Mouse (Mus musculus) R1 (cell line): ENCODE measurements around the gene Cpvl.

Experiments
- DNase-seq: peaks from one replicate; pipeline ENCODE4 v3.0.0-alpha.2; 2018; ENCODE audit warnings: low read depth, low spot score

The Cpvl gene

GRCm38 (mm10) chr6:53978571-53978970 lies at the start of gene Cpvl:
Cpvl (minus strand) TSS chr6:53978671.
- DNase-seq: no peak

- no peak for DNase-seq
Observed at GRCm38 (mm10) chr6:54023846-54024245, 45.4 kb upstream of the Cpvl start.

DNA sequence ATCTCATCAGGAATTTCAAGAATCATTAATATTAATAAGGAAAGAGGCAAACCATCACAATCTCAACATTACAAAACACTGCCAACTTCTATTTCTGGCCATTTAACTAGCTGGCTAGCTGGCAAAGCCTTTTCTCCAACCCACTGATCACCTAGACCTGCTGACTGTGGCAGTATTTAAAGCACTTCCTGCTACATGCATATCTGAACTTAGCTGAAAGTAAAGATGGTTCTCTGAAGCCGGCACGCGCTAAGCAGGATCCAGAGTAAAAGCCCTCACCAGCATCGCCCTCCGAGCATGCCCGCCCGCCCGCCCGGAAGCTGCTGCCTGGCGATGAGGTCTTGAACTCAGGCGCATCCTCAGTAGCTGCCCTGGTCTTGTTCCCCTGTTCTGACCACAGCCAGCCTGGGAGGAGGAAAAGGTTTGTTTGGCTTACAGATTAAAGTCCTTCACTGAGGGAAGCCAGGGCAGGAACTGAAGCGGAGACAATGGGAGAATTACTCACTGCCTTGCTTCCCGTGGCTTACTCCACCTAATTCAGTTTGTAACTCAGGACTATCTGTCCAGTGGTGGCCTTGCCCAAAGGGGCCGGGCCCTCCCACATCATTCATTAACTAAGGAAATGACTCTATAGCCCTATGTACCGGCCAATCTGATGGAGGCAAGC lies 42.8 kb upstream of the Cpvl start:
- no peak for DNase-seq

GRCm38 (mm10) chr6:54018861-54019260 lies 40.4 kb upstream of the Cpvl start:
- DNase-seq: no peak

GRCm38 (mm10) chr6:54018038-54018437 lies 39.6 kb upstream of the Cpvl start:
- peak; percentile 80 for DNase-seq

GRCm38 (mm10) chr6:54012163-54012562 lies 33.7 kb upstream of the Cpvl start:
- DNase-seq: no peak

GRCm38 (mm10) chr6:54010362-54010761 lies 31.9 kb upstream of the Cpvl start:
- no peak for DNase-seq

- DNase-seq: no peak
Observed at GRCm38 (mm10) chr6:54009293-54009692, 30.8 kb upstream of the Cpvl start.

- DNase-seq: peak; percentile 28
Observed at GRCm38 (mm10) chr6:54008448-54009120, 30.1 kb upstream of the Cpvl start.

- no peak for DNase-seq
Observed at GRCm38 (mm10) chr6:54005302-54005701, 26.8 kb upstream of the Cpvl start.

- no peak for DNase-seq
Observed at GRCm38 (mm10) chr6:53996226-53996955, 17.9 kb upstream of the Cpvl start.

- no peak for DNase-seq
Observed at GRCm38 (mm10) chr6:53995519-53995918, 17.0 kb upstream of the Cpvl start.

DNA sequence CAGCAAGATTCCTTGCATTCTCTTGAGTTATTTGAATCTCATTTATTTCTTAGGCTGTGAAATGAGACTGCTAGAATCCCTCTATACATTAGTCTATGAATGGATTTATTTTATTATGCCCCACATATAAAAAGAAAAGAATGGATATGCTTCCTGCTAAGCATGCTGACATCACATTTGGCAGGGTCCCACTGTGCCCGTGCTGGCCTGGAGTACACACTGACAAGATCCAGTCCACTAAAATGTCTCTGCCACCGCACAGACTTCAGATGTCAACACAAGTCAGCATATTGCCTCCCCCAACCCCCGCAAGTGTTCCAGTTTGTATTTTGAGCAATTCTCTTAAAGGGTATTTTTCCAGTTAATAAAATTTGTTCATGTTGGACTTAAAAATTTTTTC lies 13.9 kb upstream of the Cpvl start:
- DNase-seq: no peak

- DNase-seq: no peak
Observed at GRCm38 (mm10) chr6:53987235-53987634, 8.8 kb upstream of the Cpvl start.

GRCm38 (mm10) chr6:53986273-53986985 lies 8.0 kb upstream of the Cpvl start:
- DNase-seq: peak; percentile 79

DNA sequence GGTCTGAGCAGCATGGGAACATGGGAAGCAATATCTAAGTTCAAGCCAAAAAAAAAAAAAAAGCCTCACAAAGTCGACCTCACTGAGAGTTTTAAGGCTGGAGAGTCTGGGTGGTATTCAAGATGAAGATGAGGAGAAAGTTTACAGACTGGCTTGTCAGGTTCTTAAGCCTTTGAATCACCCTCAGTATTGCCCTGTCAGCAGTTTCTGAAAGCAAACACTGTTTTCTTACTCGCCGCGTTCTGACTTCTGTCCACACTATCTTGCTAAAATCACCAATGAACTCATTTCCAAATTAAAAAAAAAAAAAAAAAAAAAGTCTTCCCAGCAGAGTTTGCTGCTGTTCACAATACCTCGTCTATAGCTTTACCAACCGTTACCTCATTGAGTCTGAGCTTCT lies 5.3 kb upstream of the Cpvl start:
- DNase-seq: no peak

DNA sequence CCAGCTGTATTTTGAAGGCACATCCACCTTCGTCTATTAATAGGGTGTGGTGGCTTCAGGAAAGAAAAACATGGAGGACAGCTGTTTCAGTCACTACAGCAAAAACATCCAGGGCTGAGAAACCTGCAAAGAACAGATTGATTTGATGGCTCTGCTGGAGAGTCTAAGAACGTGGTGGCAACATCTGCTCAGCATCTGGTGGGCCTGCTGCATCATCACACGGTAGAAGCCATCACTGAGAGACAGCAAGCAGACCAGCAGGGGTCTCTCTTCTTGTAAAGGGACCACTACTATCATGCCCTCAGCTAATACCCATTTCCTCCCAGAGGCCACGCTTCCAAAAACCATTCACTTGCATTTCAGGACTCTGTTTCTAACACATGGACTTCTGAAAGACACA lies 4.1 kb upstream of the Cpvl start:
- DNase-seq: no peak

DNA sequence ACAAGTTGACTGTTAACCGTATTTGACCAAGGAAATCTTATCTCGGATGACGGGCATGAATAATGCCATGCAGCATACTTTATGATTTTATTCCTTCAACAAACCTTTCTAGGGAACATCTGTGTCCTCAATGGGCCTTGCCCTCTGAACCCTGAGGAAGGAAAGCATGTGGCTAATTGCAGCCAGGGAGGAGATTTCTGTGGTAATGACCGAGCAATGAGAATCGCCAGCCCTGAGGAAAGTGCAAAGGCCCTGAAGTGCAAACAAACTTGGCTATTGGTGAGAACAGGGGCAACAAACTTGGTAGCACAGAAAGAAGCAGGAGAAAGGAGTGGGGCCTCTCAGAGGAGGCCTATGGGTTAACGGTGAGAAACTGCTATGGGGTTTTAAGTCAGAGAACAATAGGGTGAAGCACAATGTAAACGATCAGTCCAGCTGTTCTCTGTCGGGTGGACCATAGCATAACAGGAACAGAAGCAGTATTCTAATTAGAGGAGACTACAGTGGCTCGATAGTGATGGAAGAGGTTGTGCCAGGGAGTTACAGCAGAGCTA lies 3.7 kb upstream of the Cpvl start:
- no peak for DNase-seq

GRCm38 (mm10) chr6:53980817-53981480 lies 2.5 kb upstream of the Cpvl start:
- no peak for DNase-seq

DNA sequence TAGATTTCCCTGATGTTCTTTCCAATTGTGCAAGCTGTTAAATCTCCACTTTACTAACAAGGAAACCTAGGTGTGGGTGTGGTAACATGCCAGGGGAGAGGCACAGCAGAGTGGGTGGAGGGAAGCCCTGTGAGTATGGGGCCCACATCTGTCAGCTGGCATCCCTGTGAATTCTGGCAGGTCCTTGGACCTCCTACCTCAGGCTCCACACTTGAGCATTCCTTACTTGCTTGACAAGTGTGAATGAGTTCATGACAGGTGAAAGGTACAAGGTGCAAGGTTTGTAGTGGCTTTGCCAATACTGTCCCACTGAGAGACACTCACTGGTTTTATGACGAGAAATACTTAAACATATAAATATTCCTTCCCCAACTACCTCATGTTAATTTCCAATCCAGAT lies 4.4 kb downstream of the Cpvl start:
- no peak for DNase-seq

DNA sequence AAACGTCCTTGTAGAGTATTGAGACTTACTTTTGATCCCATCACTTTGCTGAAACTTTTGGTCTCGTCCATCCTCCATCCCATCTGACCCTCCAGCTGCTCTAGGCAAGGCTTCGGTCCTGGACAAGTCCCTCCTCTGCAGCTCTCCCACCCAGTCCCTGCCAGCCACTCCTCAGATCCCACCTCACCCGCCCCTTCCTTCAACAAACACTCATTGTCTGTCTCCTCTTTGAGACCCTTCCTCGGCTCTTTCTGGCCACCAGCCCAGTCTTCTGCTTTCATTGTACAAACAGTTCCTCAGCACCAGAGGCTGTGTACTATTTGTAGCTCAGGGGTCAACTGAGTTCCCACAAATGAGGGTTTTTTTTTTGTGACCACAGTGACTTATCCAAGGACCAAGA lies 5.0 kb downstream of the Cpvl start:
- no peak for DNase-seq
